Mouse (Mus musculus) heart, postnatal 0 days (tissue): ENCODE data around the gene Fkbp5.

ENCODE experiments used
- CTCF ChIP-seq: IDR thresholded peaks from 2 replicates; pipeline ENCODE4 v1.5.1; 2016; ENCODE audit warnings: antibody characterized with exemption, control low read depth, low read depth
- EP300 ChIP-seq: IDR thresholded peaks from 2 replicates; pipeline ENCODE4 v1.6.1; 2016; ENCODE audit warnings: antibody characterized with exemption, low read depth

DNA sequence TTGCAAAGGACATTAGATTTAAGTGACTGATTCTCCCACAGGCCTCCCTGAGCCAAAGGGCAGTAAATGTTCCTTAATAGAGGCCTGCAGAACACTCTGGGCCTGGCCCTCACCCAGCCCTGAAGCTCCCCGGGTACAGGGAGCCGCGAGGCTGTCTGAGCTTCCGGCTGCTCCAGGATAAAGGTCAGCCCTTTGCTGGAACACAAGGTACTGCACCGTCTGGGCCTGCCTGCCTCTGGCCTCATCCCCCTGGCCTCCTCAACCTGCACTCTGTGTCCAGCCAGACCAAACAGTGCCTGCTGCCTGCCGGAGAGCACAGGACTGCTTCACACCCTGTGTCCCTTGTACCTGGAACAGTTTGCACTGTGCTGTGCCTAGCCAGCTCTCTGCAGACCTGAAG, 4.6 kb downstream of the Fkbp5 start:
- TF ChIP-seq CTCF, result no peak
- no peak for TF ChIP-seq EP300
